14 mouse cellular contexts compared by ENCODE assay signal in genomic region chr7:126250481-126250880, GRCm38 (mm10). TPM values are rescaled to one million over a fixed set of nuclear protein-coding genes. Genes with fewer than 3 reads are reported as not detected.
DNase-seq lines count a peak whose midpoint lies in the region; ATAC-seq lines count a peak whose summit lies in the region.
"Had no signal": no experiment of that assay in that cellular context is flagged by ENCODE, and none has a peak within 500 bp of the region (broad histone marks: within the 10 kb centered on the region; RNA-seq: fewer than 3 reads in every experiment).

No protein-coding gene starts in this region.

- no peak overlapping the region for H3K9ac ChIP-seq in heart, embryonic 16.5 days (ENCODE audit: low read length)
- no peak overlapping the region for H3K9ac ChIP-seq in forebrain, embryonic 13.5 days
- H3K9ac ChIP-seq: lung, embryonic 15.5 days had no signal

- H3K9me3 ChIP-seq in heart, embryonic 16.5 days (replicated peaks; ENCODE audit: control insufficient read depth, low read length) = no peaks in the 10 kb centered on the region
- H3K9me3 ChIP-seq in forebrain, embryonic 13.5 days (replicated peaks) = no peaks in the 10 kb centered on the region
- H3K9me3 ChIP-seq: hindbrain, embryonic 10.5 days; lung, embryonic 15.5 days had no signal

- ATAC-seq in heart, embryonic 16.5 days (replicated peaks; ENCODE audit: extremely low read depth, insufficient read depth, low FRiP score) = no peak
- ATAC-seq in forebrain, embryonic 13.5 days = no peak
- ATAC-seq: forebrain, embryonic 16.5 days; intestine, postnatal 0 days had no signal

- no peak overlapping the region for H3K4me3 ChIP-seq in heart, embryonic 16.5 days (ENCODE audit: low read length)
- no peak overlapping the region for H3K4me3 ChIP-seq in forebrain, embryonic 13.5 days
- H3K4me3 ChIP-seq: hindbrain, embryonic 10.5 days; lung, embryonic 15.5 days had no signal

- DNase-seq in heart, adult 8-10 months (ENCODE audit: low spot score) = peak; percentile 67
- DNase-seq in heart, postnatal 25 days (ENCODE audit: low spot score) = no peak
- DNase-seq in cerebellum, postnatal 36 days = peak; percentile 86 to 90
- no peak for DNase-seq in kidney, postnatal 4 days
- DNase-seq in right cerebral cortex, postnatal 36 days (ENCODE audit: low spot score in 2 of 2) = no peak
- DNase-seq: kidney, postnatal 14 days; retina, postnatal 1 day had no signal

- no peak overlapping the region for H3K27ac ChIP-seq in heart, embryonic 16.5 days (ENCODE audit: low read length)
- H3K27ac ChIP-seq in forebrain, embryonic 13.5 days = no peak overlapping the region
- H3K27ac ChIP-seq: hindbrain, embryonic 10.5 days; lung, embryonic 15.5 days had no signal

- 75% methylated on average over 7 of the region's 7 CpGs for WGBS in heart, embryonic 16.5 days
- 80% methylated on average over 7 of the region's 7 CpGs for whole genome bisulfite sequencing in forebrain, embryonic 13.5 days

- H3K27me3 ChIP-seq in heart, embryonic 16.5 days (ENCODE audit: control insufficient read depth, insufficient read depth, low read length) = no peaks in the 10 kb centered on the region
- H3K27me3 ChIP-seq in forebrain, embryonic 13.5 days = peaks cover 12% of the 10 kb centered on the region

- intact Hi-C loops in heart, postnatal 25 days (cut with DNase I) = no loop called here

- no peaks in the 10 kb centered on the region for H3K36me3 ChIP-seq in heart, embryonic 16.5 days (ENCODE audit: control insufficient read depth, insufficient read depth)
- no peaks in the 10 kb centered on the region for H3K36me3 ChIP-seq in forebrain, embryonic 13.5 days (ENCODE audit: poor library complexity, severe bottlenecking)
- H3K36me3 ChIP-seq: hindbrain, embryonic 10.5 days; lung, embryonic 15.5 days had no signal

- H3K4me2 ChIP-seq in heart, embryonic 16.5 days (ENCODE audit: low read depth, low read length) = peak overlapping the region; percentile 58
- H3K4me2 ChIP-seq in forebrain, embryonic 13.5 days = no peak overlapping the region
- H3K4me2 ChIP-seq: liver, embryonic 11.5 days; lung, embryonic 15.5 days had no signal

- H3K4me1 ChIP-seq in heart, embryonic 16.5 days (ENCODE audit: control insufficient read depth, insufficient read depth, low read length) = peaks cover 23% of the 10 kb centered on the region
- H3K4me1 ChIP-seq in forebrain, embryonic 13.5 days = peaks cover 10% of the 10 kb centered on the region

RNA-seq across cellular contexts. Expression of gene Sbk1, which starts 21.9 kb away (rescaled TPM):
- total RNA-seq in heart, adult 8-10 months (2022) = 10 to 100 TPM; 73.6 to 99.4 (median 84.5) TPM
- 10 to 100 TPM; 76.5 to 86.4 TPM for total RNA-seq in heart, postnatal 25 days (2021)
- 12.1 and 13.6 TPM in 2 replicates for polyA plus RNA-seq in heart, embryonic 16.5 days (2015; fragmentation: Nextera tagmentation; extraction: Ambion mirVana)
- 212 and 215 TPM in 2 replicates for polyA plus RNA-seq in forebrain, embryonic 13.5 days (2015; fragmentation: Nextera tagmentation; extraction: Ambion mirVana)

RNA-seq across cellular contexts. Expression of gene Xpo6, which starts 50.2 kb away (rescaled TPM):
- total RNA-seq in heart, adult 8-10 months (2022) = 10 to 100 TPM; 12.3 to 22.8 (median 18.8) TPM
- 10 to 100 TPM; 19.2 to 23.7 TPM for total RNA-seq in heart, postnatal 25 days (2021)
- 27.6 and 31.5 TPM in 2 replicates for polyA plus RNA-seq in heart, embryonic 16.5 days (2015; fragmentation: Nextera tagmentation; extraction: Ambion mirVana)
- polyA plus RNA-seq in forebrain, embryonic 13.5 days (2015; fragmentation: Nextera tagmentation; extraction: Ambion mirVana) = 47.7 and 54.6 TPM in 2 replicates

Comparison
In these comparisons a context has a peak if more than half of its experiments do, and no peak if none do; other contexts are left out.
1. DNase-seq: peak in heart, adult 8-10 months (single experiment) and cerebellum, postnatal 36 days (2 of 2); none in heart, postnatal 25 days (single experiment), kidney, postnatal 4 days (0 of 2) and right cerebral cortex, postnatal 36 days (0 of 2).